Mouse (Mus musculus): ENCODE measurements around the gene 1810065E05Rik.

Gene 1810065E05Rik

GRCm38 (mm10) chr11:58420815-58421214 is at the start of gene 1810065E05Rik:
1810065E05Rik (plus strand) TSS chr11:58421111.
- no peak for DNase-seq

GRCm38 (mm10) chr11:58377273-58377672 is 43.6 kb upstream of the 1810065E05Rik start:
- DNase-seq = no peak

- DNase-seq = no peak
Measured at GRCm38 (mm10) chr11:58377686-58378085, 43.2 kb upstream of the 1810065E05Rik start.

- DNase-seq = peak; percentile 31
Measured at GRCm38 (mm10) chr11:58378763-58379278, 42.1 kb upstream of the 1810065E05Rik start, which contains the start of gene Lypd8. Lypd8 (plus strand) TSS chr11:58379043.

- no peak for DNase-seq
Measured at GRCm38 (mm10) chr11:58379516-58379915, 41.4 kb upstream of the 1810065E05Rik start.

- DNase-seq = peak; percentile 49
Measured at GRCm38 (mm10) chr11:58382471-58382870, 38.4 kb upstream of the 1810065E05Rik start.

- no peak for DNase-seq
Measured at GRCm38 (mm10) chr11:58399985-58400645, 20.8 kb upstream of the 1810065E05Rik start.

GRCm38 (mm10) chr11:58400655-58401054 is 20.3 kb upstream of the 1810065E05Rik start:
- DNase-seq = no peak

GRCm38 (mm10) chr11:58408066-58408465 is 12.8 kb upstream of the 1810065E05Rik start:
- no peak for DNase-seq

GRCm38 (mm10) chr11:58418336-58418735 is 2.6 kb upstream of the 1810065E05Rik start:
- DNase-seq = peak; percentile 40

- no peak for DNase-seq
Measured at GRCm38 (mm10) chr11:58432259-58432658, 11.3 kb downstream of the 1810065E05Rik start, which contains the start of gene Gm12253. Gm12253 (plus strand) TSS chr11:58432559.

- no peak for DNase-seq
Measured at GRCm38 (mm10) chr11:58437866-58438265, 17.0 kb downstream of the 1810065E05Rik start.

- DNase-seq = no peak
Measured at GRCm38 (mm10) chr11:58452759-58453158, 31.8 kb downstream of the 1810065E05Rik start, which contains the start of gene Lypd9. Lypd9 (minus strand) TSS chr11:58452923.

GRCm38 (mm10) chr11:58453592-58453991 is 32.7 kb downstream of the 1810065E05Rik start:
- no peak for DNase-seq

- DNase-seq = no peak
Measured at GRCm38 (mm10) chr11:58462170-58462569, 41.3 kb downstream of the 1810065E05Rik start, which contains the start of gene Olfr30. Olfr30 (minus strand) TSS chr11:58462270.
